Mouse (Mus musculus) CD4-positive, CD25-positive, alpha-beta regulatory T cell, adult 4 months (primary cell): ENCODE data around the gene Hpcal1. TPM values are rescaled to one million over a fixed set of nuclear protein-coding genes. Genes with fewer than 3 reads are reported as not detected.

Experiments
- ATAC-seq: one replicate; pipeline ENCODE4 v1.8.0; 2017
- polyA plus RNA-seq, 2 experiments: library from polyadenylated mRNA; unstranded; fragments of 100-300 nt; shearing (Covaris generic); gene quantifications; one replicate each; pipeline ENCODE4 v1.2.1; 2017

The Hpcal1 gene
- polyA plus RNA-seq, 2 experiments from 2014 or later, result 71.5 to 87.9 TPM

- peak; percentile 73 for ATAC-seq
Measured at GRCm38 (mm10) chr12:17715720-17716478, 25.2 kb downstream of the Hpcal1 start.

- ATAC-seq, result peak; percentile 62
Measured at GRCm38 (mm10) chr12:17717257-17717656, 26.6 kb downstream of the Hpcal1 start.

- ATAC-seq, result no peak
Measured at GRCm38 (mm10) chr12:17718146-17718545, 27.5 kb downstream of the Hpcal1 start.

- ATAC-seq, result no peak
Measured at GRCm38 (mm10) chr12:17721058-17721457, 30.4 kb downstream of the Hpcal1 start.

GRCm38 (mm10) chr12:17722452-17723181, 32.0 kb downstream of the Hpcal1 start:
- no peak for ATAC-seq

GRCm38 (mm10) chr12:17723182-17723570, 32.5 kb downstream of the Hpcal1 start:
- ATAC-seq, result no peak

- no peak for ATAC-seq
Measured at GRCm38 (mm10) chr12:17723999-17724398, 33.3 kb downstream of the Hpcal1 start.

- ATAC-seq, result peak; percentile 65
Measured at GRCm38 (mm10) chr12:17724412-17725090, 33.9 kb downstream of the Hpcal1 start.

- no peak for ATAC-seq
Measured at GRCm38 (mm10) chr12:17725592-17725991, 34.9 kb downstream of the Hpcal1 start.

GRCm38 (mm10) chr12:17726576-17727320, 36.1 kb downstream of the Hpcal1 start:
- ATAC-seq, result peak; percentile 66

GRCm38 (mm10) chr12:17727676-17728339, 37.2 kb downstream of the Hpcal1 start:
- peak; percentile 4 for ATAC-seq

- ATAC-seq, result no peak
Measured at GRCm38 (mm10) chr12:17729211-17729900, 38.7 kb downstream of the Hpcal1 start.

- ATAC-seq, result no peak
Measured at GRCm38 (mm10) chr12:17732006-17732405, 41.4 kb downstream of the Hpcal1 start.

GRCm38 (mm10) chr12:17732546-17732945, 41.9 kb downstream of the Hpcal1 start:
- ATAC-seq, result no peak

- no peak for ATAC-seq
Measured at GRCm38 (mm10) chr12:17733114-17733904, 42.7 kb downstream of the Hpcal1 start.

- ATAC-seq, result peak; percentile 33
Measured at GRCm38 (mm10) chr12:17736396-17736795, 45.7 kb downstream of the Hpcal1 start.

GRCm38 (mm10) chr12:17736859-17737577, 46.4 kb downstream of the Hpcal1 start:
- peak; percentile 16 for ATAC-seq

GRCm38 (mm10) chr12:17737808-17738207, 47.2 kb downstream of the Hpcal1 start:
- no peak for ATAC-seq

GRCm38 (mm10) chr12:17738473-17738872, 47.8 kb downstream of the Hpcal1 start:
- no peak for ATAC-seq

- no peak for ATAC-seq
Measured at GRCm38 (mm10) chr12:17740226-17740625, 49.6 kb downstream of the Hpcal1 start.
